Mouse (Mus musculus): ENCODE measurements around the gene Rragd. TPM values are rescaled to one million over a fixed set of nuclear protein-coding genes. Genes with fewer than 3 reads are reported as not detected.

Gene Rragd
- polyA plus RNA-seq, 1 experiment from 2014 or later, result 2.3 TPM

GRCm38 (mm10) chr4:33070326-33070725 is 87.5 kb downstream of the Rragd start:
- 71% methylated on average over 6 of the region's 6 CpGs for WGBS (ENCODE audit: insufficient replicate concordance)
- Histone ChIP-seq H3K9ac (no peak overlapping the region), H3K36me3 (replicated peaks) (no peaks in the 10 kb centered on the region), H3K4me3 (replicated peaks) (no peak overlapping the region), H3K9me3 (replicated peaks) (no peaks in the 10 kb centered on the region), H3K27ac (replicated peaks) (no peak overlapping the region), H3K27me3 (no peaks in the 10 kb centered on the region), H3K4me1 (replicated peaks) (peaks cover 19% of the 10 kb centered on the region), H3K4me2 (no peak overlapping the region)
- ATAC-seq (ENCODE audit: insufficient read depth), result no peak

GRCm38 (mm10) chr4:33071337-33071736 is 88.5 kb downstream of the Rragd start:
- WGBS (ENCODE audit: insufficient replicate concordance), result 72% methylated on average over 6 of the region's 6 CpGs
- Histone ChIP-seq H3K4me2 (no peak overlapping the region), H3K36me3 (replicated peaks) (no peaks in the 10 kb centered on the region), H3K9ac (no peak overlapping the region), H3K27me3 (no peaks in the 10 kb centered on the region), H3K9me3 (replicated peaks) (no peaks in the 10 kb centered on the region), H3K4me1 (replicated peaks) (peaks cover 17% of the 10 kb centered on the region), H3K27ac (replicated peaks) (no peak overlapping the region), H3K4me3 (replicated peaks) (no peak overlapping the region)
- ATAC-seq (ENCODE audit: insufficient read depth), result no peak

Other genes starting within 250 kb of the Rragd start
- gene Lyrm2, start 182.8 kb upstream of the Rragd start, polyA plus RNA-seq (2015; fragmentation: Nextera tagmentation; extraction: Ambion mirVana), result 24.4 and 28.7 TPM in 2 replicates
- gene Ankrd6, start 32.2 kb upstream of the Rragd start, polyA plus RNA-seq (2015; fragmentation: Nextera tagmentation; extraction: Ambion mirVana), result 0.60 and 0.67 TPM in 2 replicates
- gene Ube2j1, start 48.4 kb downstream of the Rragd start, polyA plus RNA-seq (2015; fragmentation: Nextera tagmentation; extraction: Ambion mirVana), result 25.0 and 30.2 TPM in 2 replicates
- 0.12 TPM in 1 of 2 replicates, not detected in the other for gene Gabrr2, start 80.0 kb downstream of the Rragd start, polyA plus RNA-seq (2015; fragmentation: Nextera tagmentation; extraction: Ambion mirVana)
- gene Gabrr1, start 149.5 kb downstream of the Rragd start, polyA plus RNA-seq (2015; fragmentation: Nextera tagmentation; extraction: Ambion mirVana), result not detected in 2 replicates
- 0.09 and 0.31 TPM in 2 replicates for gene Pm20d2, start 206.7 kb downstream of the Rragd start, polyA plus RNA-seq (2015; fragmentation: Nextera tagmentation; extraction: Ambion mirVana)
- gene Srsf12, start 226.0 kb downstream of the Rragd start, polyA plus RNA-seq (2015; fragmentation: Nextera tagmentation; extraction: Ambion mirVana), result 0.07 and 0.13 TPM in 2 replicates